Mouse (Mus musculus): Measurements from ENCODE around the gene Ccdc69. TPM values are rescaled to one million over a fixed set of nuclear protein-coding genes. Genes with fewer than 3 reads are reported as not detected.

Gene Ccdc69
- polyA plus RNA-seq, 1 experiment from 2014 or later = 0.56 TPM

Other genes starting within 250 kb of the Ccdc69 start
- gene Lyrm7, start 217.2 kb downstream of the Ccdc69 start, polyA plus RNA-seq (2015; fragmentation: Nextera tagmentation; extraction: Ambion mirVana) = 10.5 and 11.8 TPM in 2 replicates
- 794 and 878 TPM in 2 replicates for gene Hint1, start 211.7 kb downstream of the Ccdc69 start, polyA plus RNA-seq (2015; fragmentation: Nextera tagmentation; extraction: Ambion mirVana)
- gene Gpx3, start 175.7 kb downstream of the Ccdc69 start, polyA plus RNA-seq (2015; fragmentation: Nextera tagmentation; extraction: Ambion mirVana) = 69.2 and 82.4 TPM in 2 replicates
- 20.0 and 23.2 TPM in 2 replicates for gene Tnip1, start 115.2 kb downstream of the Ccdc69 start, polyA plus RNA-seq (2015; fragmentation: Nextera tagmentation; extraction: Ambion mirVana)
- gene Anxa6, start 44.7 kb downstream of the Ccdc69 start, polyA plus RNA-seq (2015; fragmentation: Nextera tagmentation; extraction: Ambion mirVana) = 98.4 and 142 TPM in 2 replicates
- gene Gm2a, start 20.0 kb upstream of the Ccdc69 start, polyA plus RNA-seq (2015; fragmentation: Nextera tagmentation; extraction: Ambion mirVana) = 33.1 and 37.1 TPM in 2 replicates
- not detected in 2 replicates for gene Slc36a3, start 73.6 kb upstream of the Ccdc69 start, polyA plus RNA-seq (2015; fragmentation: Nextera tagmentation; extraction: Ambion mirVana)
- 0.51 and 0.55 TPM in 2 replicates for gene Slc36a2, start 106.9 kb upstream of the Ccdc69 start, polyA plus RNA-seq (2015; fragmentation: Nextera tagmentation; extraction: Ambion mirVana)
- 4.7 and 6.7 TPM in 2 replicates for gene Slc36a1, start 126.2 kb upstream of the Ccdc69 start, polyA plus RNA-seq (2015; fragmentation: Nextera tagmentation; extraction: Ambion mirVana)

Data from neural tube, embryonic 15.5 days (tissue).